Mouse (Mus musculus) kidney, postnatal 0 days (tissue): ENCODE results near the gene Mdfi. TPM values are rescaled to one million over a fixed set of nuclear protein-coding genes. Genes with fewer than 3 reads are reported as not detected.

ENCODE experiments used
- ATAC-seq: fragments of 200-750 bp; cut with Nextera tagmentation; replicated peaks from 2 replicates; pipeline ENCODE4 v1.8.0; 2017; ENCODE audit warnings: low read depth, moderate number of reproducible peaks, moderate TSS enrichment, moderate library complexity; ENCODE audit not compliant: low FRiP score
- DNase-seq: peaks from one replicate; pipeline ENCODE4 v3.0.0-alpha.2; 2016; ENCODE audit warnings: low spot score
- H3K27ac ChIP-seq: fragments of 300-500 bp; sonication (generic); 2 replicates; pipeline ENCODE4 v1.5.1; 2014; ENCODE audit warnings: mild to moderate bottlenecking
- H3K27me3 ChIP-seq: fragments of 300-500 bp; sonication (generic); 2 replicates; pipeline ENCODE4 v1.6.1; 2014; ENCODE audit warnings: low read length, mixed read lengths; ENCODE audit not compliant: insufficient read depth
- H3K36me3 ChIP-seq: fragments of 300-500 bp; sonication (generic); 2 replicates; pipeline ENCODE4 v1.6.1; 2014; ENCODE audit warnings: low read length, mixed read lengths; ENCODE audit not compliant: insufficient read depth
- H3K4me1 ChIP-seq: fragments of 300-500 bp; sonication (generic); replicated peaks from 2 replicates; pipeline ENCODE4 v1.6.1; 2014; ENCODE audit warnings: antibody characterized with exemption, low read length, mixed read lengths; ENCODE audit not compliant: insufficient read depth
- H3K4me2 ChIP-seq: fragments of 300-500 bp; sonication (generic); 2 replicates; pipeline ENCODE4 v1.6.1; 2014; ENCODE audit warnings: mild to moderate bottlenecking, low read length, moderate library complexity, mixed read lengths
- H3K4me3 ChIP-seq: fragments of 300-500 bp; sonication (generic); replicated peaks from 2 replicates; pipeline ENCODE4 v1.5.1; 2014; ENCODE audit warnings: low read depth, low read length
- H3K9ac ChIP-seq: fragments of 300-500 bp; sonication (generic); 2 replicates; pipeline ENCODE4 v1.6.1; 2014; ENCODE audit warnings: low read depth, low read length
- H3K9me3 ChIP-seq: fragments of 300-500 bp; sonication (generic); replicated peaks from 2 replicates; pipeline ENCODE4 v1.6.1; 2016; ENCODE audit warnings: low read length, inconsistent platforms, mixed read lengths
- CTCF ChIP-seq: IDR thresholded peaks from 2 replicates; pipeline ENCODE4 v1.5.1; 2016; ENCODE audit warnings: antibody characterized with exemption, low read depth, mild to moderate bottlenecking, moderate library complexity
- WGBS: fragments of 180-500 bp; shearing (Covaris S2); extraction: QIAGEN DNeasy Blood & Tissue Kit; methylation state at CpG from one replicate; pipeline ENCODE4 v1.1.7; 2014; 5-methylcytosine and 5-hydroxymethylcytosine counted together
- polyA plus RNA-seq: library from polyadenylated mRNA; unstranded; fragments of >200 nt; fragmentation: Nextera tagmentation; extraction: Ambion mirVana; gene quantifications from 2 replicates; pipeline ENCODE4 v1.2.1, GENCODE M21; 2015

The Mdfi gene
- polyA plus RNA-seq, result 5.5 and 6.2 TPM in 2 replicates

- peak within 1 kb of the TSS; percentile 91 for H3K4me2 ChIP-seq
- 7% methylated on average over 18 of the region's 18 CpGs for WGBS
- ATAC-seq (no peak), DNase-seq (peak; percentile 21)
- peak within 1 kb of the TSS; percentile 69 for H3K4me3 ChIP-seq
- no peaks in the 10 kb centered on the region for H3K36me3 ChIP-seq
- H3K9ac ChIP-seq, result peak within 1 kb of the TSS; percentile 67
- H3K4me1 ChIP-seq, result peaks cover 7% of the 10 kb centered on the region
- no peak for TF ChIP-seq CTCF
- H3K27ac ChIP-seq, result peak within 1 kb of the TSS; percentile 32
- peaks cover 10% of the 10 kb centered on the region; the same call in 1 of the 2 replicates for H3K27me3 ChIP-seq
- H3K9me3 ChIP-seq, result no peaks in the 10 kb centered on the region
These were observed at the start of gene Mdfi for GRCm38 (mm10) chr17:47834482-47834767. Gene Mdfi (minus strand): TSS chr17:47834691.

GRCm38 (mm10) chr17:47883099-47883498 is 48.6 kb upstream of the Mdfi start:
- H3K4me2 ChIP-seq, result no peak overlapping the region
- WGBS, result 84% methylated on average over 5 of the region's 5 CpGs
- H3K9ac ChIP-seq, result no peak overlapping the region
- H3K4me3 ChIP-seq, result no peak overlapping the region
- 0 out of 2 replicates have a peak, but pooled peaks cover 6% of the 10 kb centered on the region for H3K36me3 ChIP-seq
- H3K27me3 ChIP-seq, result no peaks in the 10 kb centered on the region
- DNase-seq, result no peak
- TF ChIP-seq CTCF, result no peak
- H3K4me1 ChIP-seq, result peaks cover 20% of the 10 kb centered on the region
- H3K9me3 ChIP-seq, result no peaks in the 10 kb centered on the region
- H3K27ac ChIP-seq, result no peak overlapping the region
- no peak for ATAC-seq

- ATAC-seq, result no peak
- Histone ChIP-seq H3K4me3 (no peak overlapping the region), H3K9me3 (no peaks in the 10 kb centered on the region), H3K27me3 (no peaks in the 10 kb centered on the region), H3K36me3 (0 out of 2 replicates have a peak, but pooled peaks cover 10% of the 10 kb centered on the region), H3K9ac (no peak overlapping the region), H3K4me1 (peaks cover 9% of the 10 kb centered on the region; the same call in 1 of the 2 replicates), H3K27ac (no peak overlapping the region), H3K4me2 (no peak overlapping the region)
- 78% methylated on average over 13 of the region's 13 CpGs for WGBS
- TF ChIP-seq CTCF, result no peak
- no peak for DNase-seq
These were observed 46.8 kb upstream of the Mdfi start for GRCm38 (mm10) chr17:47881330-47881729.

GRCm38 (mm10) chr17:47879207-47879606 is 44.7 kb upstream of the Mdfi start:
- H3K4me1 ChIP-seq, result peaks cover 9% of the 10 kb centered on the region; the same call in 1 of the 2 replicates
- no peak overlapping the region for H3K27ac ChIP-seq
- DNase-seq (no peak), ATAC-seq (no peak)
- TF ChIP-seq CTCF, result no peak
- H3K4me3 ChIP-seq, result no peak overlapping the region
- no peaks in the 10 kb centered on the region for H3K9me3 ChIP-seq
- 44% methylated on average over 3 of the region's 3 CpGs for WGBS
- no peak overlapping the region for H3K9ac ChIP-seq
- H3K4me2 ChIP-seq, result no peak overlapping the region
- H3K27me3 ChIP-seq, result no peaks in the 10 kb centered on the region
- peaks cover 13% of the 10 kb centered on the region; the same call in 1 of the 2 replicates for H3K36me3 ChIP-seq

GRCm38 (mm10) chr17:47878378-47879089 is 44.0 kb upstream of the Mdfi start:
- Histone ChIP-seq H3K4me3 (no peak overlapping the region), H3K4me1 (peaks cover 9% of the 10 kb centered on the region; the same call in 1 of the 2 replicates), H3K27me3 (no peaks in the 10 kb centered on the region), H3K27ac (no peak overlapping the region), H3K9ac (no peak overlapping the region), H3K36me3 (peaks cover 8% of the 10 kb centered on the region; the same call in 1 of the 2 replicates), H3K4me2 (no peak overlapping the region), H3K9me3 (no peaks in the 10 kb centered on the region)
- no peak; the same call in 1 of the 2 replicates for ATAC-seq
- 36% methylated on average over 35 of the region's 35 CpGs for WGBS
- DNase-seq, result peak; percentile 24
- no peak for TF ChIP-seq CTCF

GRCm38 (mm10) chr17:47877715-47878377 is 43.4 kb upstream of the Mdfi start:
- H3K9ac ChIP-seq, result no peak overlapping the region
- no peak overlapping the region for H3K4me3 ChIP-seq
- ATAC-seq (no peak; the same call in 1 of the 2 replicates), DNase-seq (no peak)
- H3K9me3 ChIP-seq, result no peaks in the 10 kb centered on the region
- H3K4me2 ChIP-seq, result no peak overlapping the region
- no peak for TF ChIP-seq CTCF
- H3K27me3 ChIP-seq, result no peaks in the 10 kb centered on the region
- no peak overlapping the region for H3K27ac ChIP-seq
- peaks cover 8% of the 10 kb centered on the region; the same call in 1 of the 2 replicates for H3K36me3 ChIP-seq
- H3K4me1 ChIP-seq, result peaks cover 9% of the 10 kb centered on the region; the same call in 1 of the 2 replicates
- 54% methylated on average over 9 of the region's 10 CpGs for WGBS
